Mouse (Mus musculus) left cerebral cortex, postnatal 25 days (tissue): ENCODE measurements around the gene Rufy2. TPM values are rescaled to one million over a fixed set of nuclear protein-coding genes. Genes with fewer than 3 reads are reported as not detected.

Source experiments
- DNase-seq, 2 experiments: peaks; one replicate each; pipeline ENCODE4 v3.0.0; 2022; ENCODE audit warnings: low spot score in 2 of 2, mixed read lengths in 1 of 2
- intact Hi-C: fragments of 180-260 bp; cut with DNase I; formaldehyde crosslinking; loops from one replicate; pipeline ENCODE4 v1.15.1; 2025
- total RNA-seq, 2 experiments: library from RNA; stranded (reverse); gene quantifications; 2 replicates each; pipeline ENCODE4 v1.2.3; 2021

The Rufy2 gene
- 10 to 100 TPM; 79.0 to 84.4 TPM for total RNA-seq

DNA sequence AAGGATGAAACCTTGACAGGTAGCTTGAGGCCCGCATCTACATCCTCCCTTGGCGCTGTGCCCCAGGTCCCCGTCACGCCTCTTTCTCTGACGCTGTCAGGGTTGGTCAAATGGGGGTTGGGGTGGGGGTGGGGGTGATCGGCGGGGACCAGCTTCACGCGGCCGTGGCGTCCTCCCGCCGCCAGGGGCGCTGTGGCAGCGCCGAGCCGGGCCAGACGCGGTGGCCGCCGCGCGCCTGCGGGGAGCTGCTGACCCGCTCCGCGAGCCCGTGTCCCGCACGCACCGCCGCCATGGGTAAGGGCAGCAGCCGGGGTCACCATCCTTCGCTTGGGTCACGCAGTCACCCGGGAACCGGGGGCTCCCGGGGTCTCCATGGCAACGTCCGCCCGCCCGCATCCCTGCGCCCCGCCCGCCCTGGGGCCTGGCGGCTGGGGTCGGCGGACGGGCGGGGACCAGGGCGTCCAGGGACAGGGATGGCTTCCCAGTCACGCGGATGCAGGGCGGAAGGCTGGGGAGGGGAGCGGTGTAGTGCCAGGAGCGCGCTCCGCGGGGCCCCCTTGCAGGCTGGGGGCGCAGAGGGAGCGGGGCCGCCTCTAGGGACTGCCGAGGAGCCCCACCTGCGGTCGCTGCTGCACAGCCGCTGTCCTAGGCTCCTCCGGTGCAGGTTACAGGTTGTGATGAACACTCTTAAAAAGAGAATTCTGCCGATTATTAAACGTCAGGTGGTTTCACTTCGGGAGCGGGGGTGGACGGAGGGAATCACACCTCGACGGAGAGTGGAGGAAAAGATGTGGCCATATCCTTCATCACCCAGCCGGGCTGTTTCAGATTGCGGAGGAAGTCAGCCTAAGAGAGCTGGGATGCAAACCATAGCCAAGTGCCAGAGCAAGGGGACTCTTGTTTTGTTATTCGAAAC, at the start of gene Rufy2:
Gene Rufy2, plus strand, starts transcription at position 185 of the 916 bp plus-strand sequence.
- intact Hi-C loops: loop anchor here (2.0 to 10.0 kb wide), 2 partner anchors 43 to 85 kb away; partner anchors contain the start of gene Pbld1
- DNase-seq: peak; percentile 86 to 93

DNA sequence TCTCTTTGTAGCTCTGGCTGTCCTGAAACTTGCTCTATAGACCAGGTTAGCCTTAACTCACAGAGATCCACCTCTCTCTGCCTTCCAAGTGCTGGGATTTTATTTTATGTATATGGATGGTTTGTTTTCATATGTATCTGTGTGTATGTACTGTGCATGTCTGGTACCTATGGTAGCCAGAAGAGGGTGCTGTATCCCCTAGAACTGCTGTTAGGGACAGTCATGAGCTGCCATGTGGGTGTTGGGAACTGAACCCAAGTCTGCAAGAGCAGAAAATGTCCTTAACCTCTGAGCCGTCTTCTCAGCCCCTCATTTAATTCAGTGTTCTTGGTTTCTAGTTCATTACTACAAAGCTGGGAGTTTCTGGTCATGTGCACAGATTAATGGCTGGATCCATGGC, 47.6 kb upstream of the Rufy2 start:
- DNase-seq: no peak
- intact Hi-C loops: no loop called here

DNA sequence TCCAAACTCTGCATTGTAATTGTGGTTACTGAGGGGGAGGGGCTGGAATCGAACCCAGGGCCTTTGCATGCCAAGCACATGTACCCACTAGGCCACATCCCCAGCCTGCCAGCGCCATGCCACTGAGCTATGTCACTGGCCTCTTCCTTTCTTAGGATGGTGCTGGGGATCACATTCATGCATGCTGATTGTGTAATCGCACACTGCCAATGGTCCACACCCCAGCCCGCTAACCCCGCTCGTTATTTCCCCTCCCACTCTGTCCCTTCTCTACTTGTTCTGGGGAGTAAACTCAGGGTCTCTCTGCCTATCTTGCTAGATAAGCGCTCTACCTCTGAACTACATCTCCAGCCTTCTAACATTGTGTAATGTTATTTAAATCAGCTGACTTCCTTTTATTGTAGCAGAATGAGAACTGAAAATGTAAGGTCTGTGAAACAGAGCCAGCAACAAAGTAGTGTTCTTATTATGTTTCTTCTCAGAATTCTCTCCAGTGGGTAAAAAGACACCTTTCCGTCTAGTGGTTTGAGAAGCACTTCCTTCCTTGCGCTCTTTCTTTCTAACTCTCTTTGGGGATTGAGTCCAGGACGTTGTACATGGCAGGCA, 34.9 kb upstream of the Rufy2 start:
- DNase-seq: no peak
- intact Hi-C loops: no loop called here

GRCm38 (mm10) chr10:62946738-62947471, 33.1 kb upstream of the Rufy2 start, which contains the start of gene Dna2:
Gene Dna2 (plus strand): TSS chr10:62947026.
- intact Hi-C loops: loop anchor here (2.0 kb wide), 1 partner anchor 26 kb away; the partner anchor contains the start of gene Slc25a16
- peak; percentile 71 to 73 for DNase-seq

DNA sequence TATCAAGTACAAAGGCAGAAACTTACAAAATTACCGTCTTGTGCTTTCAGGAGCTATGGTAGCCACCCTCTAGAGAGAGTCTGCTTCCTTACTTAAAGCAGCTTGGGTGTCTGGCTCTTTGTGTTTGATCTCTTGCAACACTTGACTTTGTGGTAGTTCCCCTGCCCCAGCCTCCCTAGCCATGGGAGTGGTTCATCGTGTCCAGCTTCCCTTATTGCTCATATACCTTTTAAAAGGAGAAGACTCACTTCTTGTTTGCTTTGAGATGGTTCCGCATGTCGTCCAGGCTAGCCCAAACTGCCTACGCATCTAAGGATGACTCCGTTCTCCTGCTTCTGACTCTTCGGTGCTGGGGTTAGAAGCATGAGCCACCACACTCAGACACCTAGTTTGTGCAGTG, 31.5 kb upstream of the Rufy2 start:
- intact Hi-C loops: no loop called here
- DNase-seq: no peak

DNA sequence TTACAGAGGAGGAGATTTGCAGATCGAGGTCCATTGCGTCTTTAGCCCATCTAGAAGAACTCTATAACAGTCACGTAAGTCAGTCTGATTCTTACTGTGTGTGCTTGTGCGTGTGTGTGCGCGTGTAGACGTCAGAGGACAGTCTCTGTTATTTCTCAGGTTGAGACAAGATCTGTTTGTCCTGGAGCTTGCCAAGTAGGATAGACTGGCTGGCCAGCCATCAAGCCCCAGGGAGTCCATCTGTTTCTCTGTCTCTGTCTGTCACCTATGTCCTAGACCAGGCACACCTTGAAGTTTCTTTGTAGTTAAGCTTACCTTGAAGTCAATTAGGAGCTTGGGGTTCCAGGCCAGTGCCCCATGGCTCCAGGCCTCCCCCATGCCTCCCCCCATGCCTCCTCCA, 16.1 kb upstream of the Rufy2 start:
- intact Hi-C loops: no loop called here
- no peak for DNase-seq

GRCm38 (mm10) chr10:62965796-62966195, 14.2 kb upstream of the Rufy2 start:
- no peak for DNase-seq
- intact Hi-C loops: no loop called here

DNA sequence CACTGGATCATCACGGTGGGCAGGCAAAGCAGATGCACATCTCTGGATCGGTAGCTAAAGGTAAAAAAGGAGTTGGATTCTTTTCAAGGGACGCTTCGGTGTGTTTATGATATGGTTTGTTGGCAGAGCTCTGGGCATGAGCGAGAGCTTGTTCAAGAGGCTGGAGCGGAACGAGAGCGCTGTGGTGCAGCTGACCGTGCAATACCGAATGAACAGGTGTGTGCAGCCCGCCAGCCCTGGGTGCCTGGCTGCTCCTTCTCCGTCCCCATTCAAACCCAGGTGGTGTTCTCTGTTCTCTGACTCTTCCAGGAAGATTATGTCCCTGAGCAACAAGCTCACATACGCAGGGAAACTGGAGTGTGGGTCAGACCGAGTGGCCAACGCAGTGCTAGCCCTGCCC, 13.7 kb upstream of the Rufy2 start:
- intact Hi-C loops: no loop called here
- DNase-seq: no peak

- intact Hi-C loops: no loop called here
- peak in 1 of 2 experiments; percentile 19 for DNase-seq
Measured at GRCm38 (mm10) chr10:62971821-62972220, 8.2 kb upstream of the Rufy2 start.

DNA sequence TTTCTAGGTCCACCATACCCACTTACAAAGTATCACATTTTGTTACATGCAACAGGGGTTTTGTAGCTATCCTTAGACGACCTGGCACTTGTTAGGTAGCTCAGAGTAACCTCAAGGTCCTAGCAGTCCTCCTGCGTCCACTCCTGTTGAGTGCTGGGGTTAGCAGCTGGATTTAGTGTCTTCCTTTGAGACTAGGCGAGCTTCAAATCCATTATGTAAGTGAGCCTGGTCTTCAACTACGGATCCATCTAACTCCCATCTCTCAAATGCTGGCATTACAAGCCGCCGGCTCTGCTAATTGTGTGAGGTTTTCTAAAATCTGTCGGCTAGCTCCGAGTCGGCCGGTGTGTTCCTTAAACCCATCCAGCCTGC, 370 bp upstream of the Rufy2 start:
- DNase-seq: no peak
- intact Hi-C loops: loop anchor here (2.0 to 10.0 kb wide), 2 partner anchors 43 to 85 kb away; partner anchors contain the start of gene Pbld1

GRCm38 (mm10) chr10:62984072-62984471, 4.0 kb downstream of the Rufy2 start:
- intact Hi-C loops: loop anchor here (10.0 kb wide), 1 partner anchor 81 kb away; the partner anchor contains the start of gene Pbld1

DNA sequence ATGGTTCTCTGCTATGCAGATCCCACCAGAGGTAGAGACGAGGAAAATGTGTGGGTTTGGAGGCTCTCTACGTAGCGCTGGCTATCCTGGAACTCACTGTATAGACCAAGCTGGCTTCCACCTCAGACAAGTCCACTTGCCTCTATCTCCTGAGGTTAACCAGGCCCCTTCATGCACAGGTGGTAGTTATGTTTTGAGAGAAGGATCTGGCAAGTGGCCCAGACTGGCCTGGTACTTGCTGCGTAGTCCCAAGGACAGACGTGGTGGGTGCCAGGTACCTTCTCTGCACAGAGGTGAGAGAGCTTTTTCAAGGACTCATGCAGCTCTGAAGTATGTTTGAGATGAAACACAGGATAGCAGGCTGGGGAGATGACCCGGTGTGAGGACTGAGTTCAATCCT, 4.5 kb downstream of the Rufy2 start:
- DNase-seq: no peak
- intact Hi-C loops: loop anchor here (10.0 kb wide), 1 partner anchor 80 kb away; the partner anchor contains the start of gene Pbld1

More at GRCm38 (mm10) chr10:62984072-62984471, 4.0 kb downstream of the Rufy2 start:
- DNase-seq: no peak

GRCm38 (mm10) chr10:62987341-62987740, 7.3 kb downstream of the Rufy2 start:
- no peak for DNase-seq

GRCm38 (mm10) chr10:62990636-62991035, 10.6 kb downstream of the Rufy2 start:
- intact Hi-C loops: no loop called here
- no peak for DNase-seq

More at GRCm38 (mm10) chr10:62987341-62987740, 7.3 kb downstream of the Rufy2 start:
- intact Hi-C loops: loop anchor here (10.0 kb wide), 1 partner anchor 77 kb away; the partner anchor contains the start of gene Pbld1

GRCm38 (mm10) chr10:62993991-62994390, 14.0 kb downstream of the Rufy2 start:
- intact Hi-C loops: no loop called here
- DNase-seq: no peak

- peak in 1 of 2 experiments; percentile 51 for DNase-seq
- intact Hi-C loops: no loop called here
Measured at GRCm38 (mm10) chr10:63000584-63000983, 20.6 kb downstream of the Rufy2 start.

DNA sequence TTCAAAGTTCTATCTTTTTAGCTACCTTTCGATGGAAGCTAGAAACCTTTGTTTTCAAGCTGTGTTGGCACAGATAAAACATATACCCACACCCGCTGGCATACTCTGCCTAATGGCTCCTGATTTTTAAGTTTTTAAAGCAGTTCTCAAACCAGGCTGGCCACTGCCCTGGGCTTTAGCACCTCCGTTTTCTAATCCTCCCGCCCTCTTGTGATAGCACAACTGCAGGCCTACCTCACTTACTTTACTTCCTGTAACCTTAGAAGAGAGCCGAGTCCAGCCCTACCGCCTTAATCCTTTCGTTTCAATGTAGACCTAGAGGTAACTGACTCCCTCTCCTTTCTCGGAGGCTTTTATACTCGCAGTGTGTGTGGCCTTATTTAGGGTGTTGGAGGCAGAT, 23.2 kb downstream of the Rufy2 start:
- no peak for DNase-seq
- intact Hi-C loops: no loop called here

GRCm38 (mm10) chr10:63004556-63004955, 24.5 kb downstream of the Rufy2 start:
- DNase-seq: peak in 1 of 2 experiments; percentile 28
- intact Hi-C loops: no loop called here

DNA sequence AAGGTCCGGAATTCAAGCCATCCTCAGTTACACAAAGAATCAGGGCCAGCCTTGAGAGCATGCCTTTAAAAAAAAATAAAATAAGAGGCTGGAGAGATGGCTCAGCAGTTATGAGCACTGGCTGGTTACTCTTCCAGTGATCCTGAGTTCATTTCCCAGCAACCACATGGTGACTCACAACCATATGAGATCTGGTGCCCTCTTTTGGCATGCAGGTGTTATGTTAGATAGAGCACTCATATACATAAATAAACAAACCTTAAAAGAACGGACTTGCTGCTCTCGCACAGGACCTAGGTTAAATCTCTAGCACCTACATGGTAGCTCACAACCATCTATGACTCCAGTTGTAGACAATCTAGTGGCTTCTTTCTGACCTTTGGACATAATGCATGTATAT, 28.2 kb downstream of the Rufy2 start:
- intact Hi-C loops: no loop called here
- DNase-seq: no peak

DNA sequence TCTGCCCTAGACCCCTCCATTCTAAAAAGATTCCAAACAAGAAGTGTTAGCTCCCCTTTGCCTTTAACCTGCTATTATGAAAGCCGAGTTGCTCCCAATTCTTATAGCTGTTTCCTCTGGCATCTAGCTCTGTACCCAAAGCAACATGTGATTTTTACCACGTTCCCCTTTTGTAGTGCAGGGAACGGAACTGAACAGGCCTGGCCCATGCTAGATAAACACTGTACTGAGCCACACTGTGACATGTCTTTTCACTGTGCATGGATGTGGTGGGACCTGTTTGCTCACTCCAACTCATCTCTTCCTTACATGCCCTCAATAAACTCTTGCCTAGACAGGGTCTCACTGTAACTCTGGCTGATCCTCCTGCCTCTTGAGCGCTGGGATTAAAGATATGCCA, 30.2 kb downstream of the Rufy2 start:
- intact Hi-C loops: no loop called here
- DNase-seq: no peak
